Mouse (Mus musculus): ENCODE measurements around the gene Usp46. TPM values are rescaled to one million over a fixed set of nuclear protein-coding genes. Genes with fewer than 3 reads are reported as not detected.

The Usp46 gene
- polyA plus RNA-seq, 1 experiment from 2014 or later: 16.5 TPM

GRCm38 (mm10) chr5:74011629-74012028 is 56.6 kb downstream of the Usp46 start:
- Histone ChIP-seq H3K9ac (ENCODE audit: low read depth, low read length) (no peak overlapping the region), H3K27ac (ENCODE audit: low read length) (no peak overlapping the region), H3K4me1 (ENCODE audit: control insufficient read depth, insufficient read depth, low read length) (no peaks in the 10 kb centered on the region; the same call in 1 of the 2 replicates), H3K27me3 (replicated peaks; ENCODE audit: control insufficient read depth, insufficient read depth, low read length) (no peaks in the 10 kb centered on the region), H3K9me3 (ENCODE audit: control insufficient read depth, low read length) (no peaks in the 10 kb centered on the region), H3K36me3 (ENCODE audit: control insufficient read depth, insufficient read depth, low read length) (peaks cover 7% of the 10 kb centered on the region), H3K4me2 (ENCODE audit: low read depth, low read length) (no peak overlapping the region), H3K4me3 (ENCODE audit: low read length) (no peak overlapping the region)
- ATAC-seq: no peak
- 79% methylated on average over 10 of the region's 10 CpGs for WGBS

- H3K4me3 ChIP-seq (ENCODE audit: low read length): no peak overlapping the region
- no peak overlapping the region for H3K9ac ChIP-seq (ENCODE audit: low read depth, low read length)
- no peak overlapping the region for H3K4me2 ChIP-seq (ENCODE audit: low read depth, low read length)
- 48% methylated on average over 3 of the region's 3 CpGs for WGBS
- no peak for ATAC-seq
- H3K9me3 ChIP-seq (ENCODE audit: control insufficient read depth, low read length): no peaks in the 10 kb centered on the region
- H3K36me3 ChIP-seq (ENCODE audit: control insufficient read depth, insufficient read depth, low read length): 0 out of 2 replicates have a peak, but pooled peaks cover 2% of the 10 kb centered on the region
- H3K27ac ChIP-seq (ENCODE audit: low read length): no peak overlapping the region
- no peaks in the 10 kb centered on the region for H3K27me3 ChIP-seq (replicated peaks; ENCODE audit: control insufficient read depth, insufficient read depth, low read length)
- H3K4me1 ChIP-seq (ENCODE audit: control insufficient read depth, insufficient read depth, low read length): no peaks in the 10 kb centered on the region; the same call in 1 of the 2 replicates
Observed at GRCm38 (mm10) chr5:74007492-74008070, 60.6 kb downstream of the Usp46 start.

DNA sequence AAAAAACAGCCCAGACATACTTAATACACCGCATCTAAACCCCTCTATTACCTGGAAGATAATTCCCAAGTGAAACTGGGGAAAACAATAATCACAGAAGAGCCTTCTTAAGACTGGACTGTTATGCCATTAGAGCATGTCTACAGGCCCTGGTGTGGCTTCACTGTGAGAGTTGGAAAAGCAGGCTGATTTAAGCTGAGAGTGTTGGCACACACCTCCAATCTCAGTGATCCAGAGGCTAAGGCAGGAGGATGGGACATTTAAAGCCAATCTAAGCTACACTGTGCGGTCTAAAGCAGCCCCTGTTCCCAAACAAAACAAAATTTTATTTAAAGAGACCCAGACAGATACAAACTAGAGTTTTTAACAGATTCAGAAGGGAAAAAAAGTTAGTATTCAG is 62.3 kb downstream of the Usp46 start:
- no peak overlapping the region for H3K9ac ChIP-seq (ENCODE audit: low read depth, low read length)
- no peaks in the 10 kb centered on the region for H3K27me3 ChIP-seq (replicated peaks; ENCODE audit: control insufficient read depth, insufficient read depth, low read length)
- 94% methylated on average over 2 of the region's 2 CpGs for WGBS
- H3K4me3 ChIP-seq (ENCODE audit: low read length): no peak overlapping the region
- H3K4me1 ChIP-seq (ENCODE audit: control insufficient read depth, insufficient read depth, low read length): no peaks in the 10 kb centered on the region; the same call in 1 of the 2 replicates
- ATAC-seq: no peak
- H3K36me3 ChIP-seq (ENCODE audit: control insufficient read depth, insufficient read depth, low read length): 0 out of 2 replicates have a peak, but pooled peaks cover 4% of the 10 kb centered on the region
- H3K9me3 ChIP-seq (ENCODE audit: control insufficient read depth, low read length): no peaks in the 10 kb centered on the region
- H3K27ac ChIP-seq (ENCODE audit: low read length): no peak overlapping the region
- H3K4me2 ChIP-seq (ENCODE audit: low read depth, low read length): no peak overlapping the region

DNA sequence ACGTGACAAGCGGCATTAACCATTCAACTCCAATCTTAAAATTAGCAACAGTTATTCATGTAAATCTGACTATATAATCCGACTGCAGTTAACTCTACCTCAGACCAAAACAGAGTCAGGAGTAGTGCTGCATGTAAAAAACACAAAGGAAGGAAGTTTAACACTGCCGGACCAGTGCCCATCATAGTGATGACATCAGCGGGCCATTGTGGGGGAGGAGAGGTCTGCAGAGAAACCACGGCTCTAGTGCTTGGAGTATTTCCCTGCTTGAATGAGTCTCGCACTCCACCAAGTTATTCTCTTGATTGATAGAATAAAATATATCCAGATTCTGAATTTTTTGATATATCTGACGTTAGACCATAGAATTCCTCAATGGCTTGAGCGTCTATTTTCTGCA is 66.5 kb downstream of the Usp46 start:
- no peak overlapping the region for H3K27ac ChIP-seq (ENCODE audit: low read length)
- H3K4me2 ChIP-seq (ENCODE audit: low read depth, low read length): no peak overlapping the region
- no peaks in the 10 kb centered on the region for H3K4me1 ChIP-seq (ENCODE audit: control insufficient read depth, insufficient read depth, low read length)
- H3K9me3 ChIP-seq (ENCODE audit: control insufficient read depth, low read length): no peaks in the 10 kb centered on the region
- no peak for ATAC-seq
- H3K9ac ChIP-seq (ENCODE audit: low read depth, low read length): no peak overlapping the region
- H3K36me3 ChIP-seq (ENCODE audit: control insufficient read depth, insufficient read depth, low read length): 0 out of 2 replicates have a peak, but pooled peaks cover 4% of the 10 kb centered on the region
- no peaks in the 10 kb centered on the region for H3K27me3 ChIP-seq (replicated peaks; ENCODE audit: control insufficient read depth, insufficient read depth, low read length)
- WGBS: 76% methylated on average over 9 of the region's 9 CpGs
- no peak overlapping the region for H3K4me3 ChIP-seq (ENCODE audit: low read length)

- no peaks in the 10 kb centered on the region for H3K9me3 ChIP-seq (ENCODE audit: control insufficient read depth, low read length)
- 83% methylated on average over 5 of the region's 5 CpGs for WGBS
- no peak overlapping the region for H3K9ac ChIP-seq (ENCODE audit: low read depth, low read length)
- no peaks in the 10 kb centered on the region for H3K27me3 ChIP-seq (replicated peaks; ENCODE audit: control insufficient read depth, insufficient read depth, low read length)
- no peak overlapping the region for H3K27ac ChIP-seq (ENCODE audit: low read length)
- no peak for ATAC-seq
- H3K36me3 ChIP-seq (ENCODE audit: control insufficient read depth, insufficient read depth, low read length): 0 out of 2 replicates have a peak, but pooled peaks cover 4% of the 10 kb centered on the region
- no peak overlapping the region for H3K4me3 ChIP-seq (ENCODE audit: low read length)
- no peak overlapping the region for H3K4me2 ChIP-seq (ENCODE audit: low read depth, low read length)
- no peaks in the 10 kb centered on the region for H3K4me1 ChIP-seq (ENCODE audit: control insufficient read depth, insufficient read depth, low read length)
Observed at GRCm38 (mm10) chr5:73998966-73999365, 69.3 kb downstream of the Usp46 start.

- Histone ChIP-seq H3K27ac (ENCODE audit: low read length) (no peak overlapping the region), H3K36me3 (ENCODE audit: control insufficient read depth, insufficient read depth, low read length) (no peaks in the 10 kb centered on the region), H3K9me3 (ENCODE audit: control insufficient read depth, low read length) (no peaks in the 10 kb centered on the region), H3K4me1 (ENCODE audit: control insufficient read depth, insufficient read depth, low read length) (no peaks in the 10 kb centered on the region), H3K4me3 (ENCODE audit: low read length) (no peak overlapping the region), H3K27me3 (replicated peaks; ENCODE audit: control insufficient read depth, insufficient read depth, low read length) (no peaks in the 10 kb centered on the region), H3K9ac (ENCODE audit: low read depth, low read length) (no peak overlapping the region), H3K4me2 (ENCODE audit: low read depth, low read length) (no peak overlapping the region)
- no peak for ATAC-seq
Observed at GRCm38 (mm10) chr5:73994850-73995249, 73.4 kb downstream of the Usp46 start.

DNA sequence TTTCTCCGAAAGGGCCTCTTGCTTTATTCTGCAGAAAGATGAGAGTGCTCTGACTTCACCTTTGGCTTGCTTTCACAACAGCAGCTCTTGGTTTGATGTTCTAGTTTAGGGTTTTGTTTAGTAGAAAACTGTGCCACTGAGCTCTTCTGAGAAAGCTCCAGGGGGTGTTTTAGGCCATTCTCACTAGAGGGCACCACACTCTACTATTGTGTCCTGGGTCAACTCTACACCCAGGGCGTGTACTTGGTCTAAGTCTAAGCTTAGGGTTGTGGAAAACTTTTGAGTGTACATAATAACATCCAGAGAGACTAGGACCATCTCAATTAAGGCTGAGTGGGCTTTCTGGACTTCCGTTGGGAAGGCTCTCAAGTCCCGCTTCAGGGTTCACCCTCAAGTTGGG is 74.7 kb downstream of the Usp46 start:
- no peaks in the 10 kb centered on the region for H3K27me3 ChIP-seq (replicated peaks; ENCODE audit: control insufficient read depth, insufficient read depth, low read length)
- H3K4me3 ChIP-seq (ENCODE audit: low read length): no peak overlapping the region
- ATAC-seq: no peak
- H3K27ac ChIP-seq (ENCODE audit: low read length): no peak overlapping the region
- 78% methylated on average over 4 of the region's 4 CpGs for WGBS
- H3K4me1 ChIP-seq (ENCODE audit: control insufficient read depth, insufficient read depth, low read length): no peaks in the 10 kb centered on the region
- no peaks in the 10 kb centered on the region for H3K9me3 ChIP-seq (ENCODE audit: control insufficient read depth, low read length)
- H3K36me3 ChIP-seq (ENCODE audit: control insufficient read depth, insufficient read depth, low read length): no peaks in the 10 kb centered on the region
- H3K4me2 ChIP-seq (ENCODE audit: low read depth, low read length): no peak overlapping the region
- no peak overlapping the region for H3K9ac ChIP-seq (ENCODE audit: low read depth, low read length)

- WGBS: 92% methylated on average over 13 of the region's 13 CpGs
- H3K36me3 ChIP-seq (ENCODE audit: control insufficient read depth, insufficient read depth, low read length): no peaks in the 10 kb centered on the region
- H3K4me1 ChIP-seq (ENCODE audit: control insufficient read depth, insufficient read depth, low read length): no peaks in the 10 kb centered on the region
- H3K27me3 ChIP-seq (replicated peaks; ENCODE audit: control insufficient read depth, insufficient read depth, low read length): no peaks in the 10 kb centered on the region
- no peak for ATAC-seq
- no peak overlapping the region for H3K27ac ChIP-seq (ENCODE audit: low read length)
- no peak overlapping the region for H3K9ac ChIP-seq (ENCODE audit: low read depth, low read length)
- H3K9me3 ChIP-seq (ENCODE audit: control insufficient read depth, low read length): no peaks in the 10 kb centered on the region
- no peak overlapping the region for H3K4me2 ChIP-seq (ENCODE audit: low read depth, low read length)
- no peak overlapping the region for H3K4me3 ChIP-seq (ENCODE audit: low read length)
Observed at GRCm38 (mm10) chr5:73992321-73992720, 75.9 kb downstream of the Usp46 start.

- no peak for ATAC-seq
- Histone ChIP-seq H3K9ac (ENCODE audit: low read depth, low read length) (no peak overlapping the region), H3K27ac (ENCODE audit: low read length) (no peak overlapping the region), H3K4me2 (ENCODE audit: low read depth, low read length) (no peak overlapping the region), H3K36me3 (ENCODE audit: control insufficient read depth, insufficient read depth, low read length) (no peaks in the 10 kb centered on the region), H3K27me3 (replicated peaks; ENCODE audit: control insufficient read depth, insufficient read depth, low read length) (no peaks in the 10 kb centered on the region), H3K4me1 (ENCODE audit: control insufficient read depth, insufficient read depth, low read length) (no peaks in the 10 kb centered on the region), H3K4me3 (ENCODE audit: low read length) (no peak overlapping the region), H3K9me3 (ENCODE audit: control insufficient read depth, low read length) (no peaks in the 10 kb centered on the region)
- WGBS: 90% methylated on average over 3 of the region's 3 CpGs
Observed at GRCm38 (mm10) chr5:73989532-73989931, 78.7 kb downstream of the Usp46 start.

All from intestine, embryonic 16.5 days (tissue).